Mouse (Mus musculus) CD4-positive, CD25-positive, alpha-beta regulatory T cell, adult 9 weeks (primary cell): ENCODE data around the gene Pdhx. TPM values are rescaled to one million over a fixed set of nuclear protein-coding genes. Genes with fewer than 3 reads are reported as not detected.

ENCODE experiments used
- polyA plus RNA-seq: library from polyadenylated mRNA; unstranded; fragments of 100-300 nt; shearing (Covaris generic); gene quantifications from one replicate; pipeline ENCODE4 v1.2.1, GENCODE M21; 2017

Gene Pdhx
- 32.4 TPM for polyA plus RNA-seq

GRCm38 (mm10) chr2:103073219-103073982, at the start of gene Pdhx, which contains the start of gene Apip:
Gene Pdhx (minus strand): TSS chr2:103073513.
Gene Apip (plus strand): TSS chr2:103073675.

Other genes with a start within 250 kb of the Pdhx start
- gene Cd44, start 171.8 kb downstream of the Pdhx start, polyA plus RNA-seq = 79.0 TPM
- gene Apip, start 162 bp upstream of the Pdhx start, polyA plus RNA-seq = 30.8 TPM
- gene Ehf, start 229.8 kb upstream of the Pdhx start, polyA plus RNA-seq = not detected